Mouse (Mus musculus) layer of hippocampus, adult 18-20 months (tissue): ENCODE data around the gene Atp6v0c. TPM values are rescaled to one million over a fixed set of nuclear protein-coding genes. Genes with fewer than 3 reads are reported as not detected.
A peak's percentile ranks its signal among the peaks of the same experiment; 100 is the strongest.
"Not testable (repeated sequence)": the region's sequence is repeated elsewhere in the genome, so short reads cannot be mapped to it uniquely, and the experiment has no call there.

Experiments
- DNase-seq, 2 experiments: peaks; one replicate each; pipeline ENCODE4 v3.0.0; 2022; ENCODE audit warnings: low spot score in 2 of 2
- total RNA-seq, 2 experiments: library from RNA; stranded (reverse); gene quantifications; 2 replicates each; pipeline ENCODE4 v1.2.3; 2021

Atp6v0c gene
- total RNA-seq, 2 experiments from 2014 or later: 1,141 to 1,201 TPM

DNA sequence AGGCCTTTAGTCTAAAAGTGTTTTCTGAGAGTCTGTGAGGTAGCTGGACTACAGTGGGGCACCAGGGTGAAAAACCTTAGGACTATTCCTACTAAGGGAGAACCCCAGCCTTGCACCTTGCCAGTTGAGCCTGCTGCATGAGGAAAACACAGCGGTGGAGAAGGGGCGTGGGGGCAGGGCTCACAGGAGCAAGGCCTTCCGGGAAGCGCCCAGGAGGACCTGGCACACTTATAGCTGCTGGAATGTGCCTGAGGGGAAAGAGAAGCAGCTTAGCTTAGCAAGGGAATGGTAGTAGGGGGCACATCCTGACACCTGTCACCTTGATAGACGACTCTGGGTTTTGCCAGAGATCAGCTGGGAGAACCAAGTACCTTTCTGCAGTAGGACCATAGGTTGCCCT lies 8.0 kb downstream of the Atp6v0c start:
- DNase-seq: no peak

DNA sequence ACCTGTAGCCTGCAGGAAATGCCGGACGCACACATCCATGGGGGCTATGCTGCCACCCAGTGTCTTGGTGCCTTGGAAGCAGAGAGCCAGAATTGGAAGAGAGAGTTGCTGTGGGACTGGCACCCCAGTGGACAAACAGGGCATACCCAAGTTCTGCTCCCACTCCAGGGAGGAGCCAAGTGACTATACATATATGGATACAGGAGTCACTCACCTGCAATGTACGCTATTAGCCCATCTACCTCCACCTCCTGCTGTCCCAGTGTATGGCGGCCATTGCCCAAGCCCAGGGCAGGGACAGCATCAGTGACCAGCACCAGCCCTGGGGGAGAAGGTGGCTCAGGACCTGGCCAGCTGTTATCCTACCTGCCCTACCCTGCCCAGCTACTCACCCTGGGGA lies 12.0 kb downstream of the Atp6v0c start:
- no peak for DNase-seq

DNA sequence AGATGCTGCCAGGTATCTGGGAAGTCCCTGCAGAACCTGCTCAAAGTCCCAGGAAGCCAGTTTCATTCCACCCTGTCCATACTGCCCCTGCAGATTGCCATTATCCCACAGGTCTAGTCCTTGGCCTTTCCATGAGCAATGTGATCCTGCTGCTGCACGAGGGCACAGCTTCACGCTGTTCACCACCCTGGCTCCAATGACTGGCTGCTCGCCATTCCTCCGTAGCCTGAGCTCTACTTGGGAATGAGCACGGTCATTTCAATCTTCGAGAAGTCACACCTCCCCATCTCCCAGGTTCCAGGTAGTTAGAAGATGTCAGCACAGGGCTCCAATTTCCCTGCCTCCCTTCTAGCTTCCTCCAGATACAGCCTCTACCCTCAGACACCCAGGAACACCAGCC lies 12.4 kb downstream of the Atp6v0c start:
- DNase-seq: no peak

DNA sequence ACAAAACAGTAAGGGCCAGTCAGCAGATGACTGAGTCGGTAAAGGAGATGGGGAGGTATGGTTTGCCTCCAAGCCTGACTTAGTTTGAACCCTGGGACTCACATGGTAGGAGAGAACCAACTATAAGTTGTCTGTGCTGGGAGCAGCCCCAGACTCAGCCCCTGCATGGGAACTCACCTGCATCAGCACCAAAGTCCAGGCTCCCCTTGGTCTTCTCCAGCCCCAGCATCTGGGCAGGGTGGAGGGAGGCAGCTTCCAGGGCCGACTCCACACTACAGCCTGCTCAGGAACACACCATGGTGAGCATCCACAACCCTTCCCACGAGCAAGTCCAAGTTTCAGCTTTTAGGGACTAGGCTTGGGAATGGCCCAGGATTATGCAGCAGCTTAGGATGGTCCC lies 13.1 kb downstream of the Atp6v0c start:
- DNase-seq: no peak

DNA sequence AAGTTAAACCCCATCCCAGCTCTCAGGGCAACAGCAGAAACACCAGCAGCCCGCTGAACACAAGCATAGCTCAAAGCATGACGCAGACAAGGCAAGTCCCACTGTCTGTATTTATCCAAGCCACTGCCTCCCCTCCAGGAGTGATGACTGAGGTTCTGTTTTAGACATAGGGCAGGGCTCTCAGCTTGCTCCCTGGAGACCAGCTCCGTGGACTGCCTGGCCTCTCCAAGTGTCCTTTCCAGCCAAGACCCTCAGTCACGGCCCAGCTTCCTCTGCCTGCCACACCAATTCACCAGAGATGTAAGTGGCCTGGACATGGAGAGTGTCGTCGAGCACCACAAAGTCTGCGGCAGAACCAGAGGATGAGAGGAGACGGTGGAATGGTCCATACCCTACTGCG lies 13.8 kb downstream of the Atp6v0c start:
- no peak for DNase-seq

DNA sequence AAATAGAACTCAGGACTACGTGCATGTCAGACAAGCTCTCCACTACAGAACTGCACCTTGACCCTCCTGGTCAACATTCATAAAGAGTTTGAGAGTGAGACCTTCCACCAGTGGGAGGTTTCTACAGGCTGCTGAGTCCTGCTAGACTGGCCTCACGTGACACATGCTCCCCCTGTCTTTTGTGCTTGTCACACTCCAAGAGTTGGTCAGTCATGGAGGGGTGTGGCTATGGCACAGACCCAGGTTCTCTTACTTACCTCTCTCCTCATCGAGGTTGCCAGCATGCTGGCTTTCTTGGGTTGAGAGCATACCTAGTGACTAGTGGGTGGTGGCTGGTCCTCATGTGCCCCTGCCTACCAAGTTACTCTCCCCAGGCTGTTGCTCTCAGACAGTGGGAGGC lies 15.0 kb downstream of the Atp6v0c start:
- no peak for DNase-seq

DNA sequence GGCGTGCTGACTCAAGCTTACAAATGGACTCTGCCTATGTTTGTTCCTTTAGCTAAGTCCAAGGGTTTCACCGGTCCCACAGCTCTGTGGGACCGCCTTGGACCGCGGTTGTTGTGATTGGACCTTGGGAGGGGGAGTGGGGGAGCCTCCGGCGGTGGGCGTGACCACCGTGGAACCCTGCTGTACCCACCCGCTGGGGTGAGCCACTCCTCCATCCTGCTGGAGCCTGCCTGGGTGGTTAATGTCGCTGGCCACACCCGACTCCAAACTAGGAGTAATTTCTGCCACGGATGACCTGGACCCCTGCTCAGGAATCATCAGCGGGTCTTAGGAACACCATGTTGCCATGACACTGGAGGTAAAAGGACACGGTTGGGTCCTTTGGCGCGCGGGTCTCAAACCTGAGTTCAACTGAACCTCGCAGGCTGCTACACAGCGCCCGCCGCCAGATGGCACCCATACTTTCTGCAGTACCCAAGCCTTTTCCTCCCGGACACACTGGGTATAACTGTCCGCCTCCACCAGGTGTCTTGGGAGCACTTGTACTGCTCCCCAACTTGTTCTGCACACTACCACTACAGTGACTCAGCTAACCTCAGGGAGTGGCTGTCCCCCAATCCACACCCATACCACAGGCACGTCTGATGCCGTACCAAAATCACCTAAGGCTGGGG lies 17.5 kb downstream of the Atp6v0c start:
- DNase-seq: peak; percentile 55 to 80

DNA sequence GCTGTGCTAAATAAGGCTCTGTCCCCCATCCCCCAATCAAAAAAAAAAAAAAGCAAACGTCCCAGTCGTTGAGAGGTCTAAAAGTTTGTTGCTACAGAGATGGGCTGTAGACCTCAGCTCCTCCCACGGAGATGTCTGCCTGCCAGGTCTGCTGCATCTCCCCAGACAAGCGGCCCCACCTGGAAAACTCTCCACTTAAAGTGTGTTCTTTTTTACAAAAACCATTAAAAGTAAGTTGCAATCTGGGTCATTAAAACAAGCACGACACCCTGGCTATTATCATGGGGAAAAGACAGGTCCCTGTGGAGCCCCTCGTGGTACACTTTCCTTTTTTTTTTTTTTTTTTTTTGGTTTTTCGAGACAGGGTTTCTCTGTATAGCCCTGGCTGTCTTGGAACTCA lies 18.1 kb downstream of the Atp6v0c start:
- no peak for DNase-seq

DNA sequence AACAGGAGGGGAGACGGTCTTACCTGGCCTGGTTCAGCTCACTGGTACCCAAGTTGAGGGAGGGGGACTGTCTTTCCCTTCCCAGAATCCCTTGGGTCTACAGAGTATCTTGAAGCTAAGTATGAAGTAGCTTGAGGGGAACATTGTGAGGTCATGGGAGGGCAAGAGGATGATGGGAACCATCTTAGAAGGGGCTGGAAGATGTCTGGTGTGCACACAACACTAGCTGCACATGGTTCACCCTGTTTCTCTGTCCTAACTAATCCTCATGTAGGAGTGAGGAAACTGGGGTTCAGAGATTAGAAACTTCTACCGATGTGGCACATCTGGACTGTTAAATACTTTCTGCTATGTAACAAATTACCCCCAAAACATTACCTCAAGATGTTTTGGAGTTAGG lies 18.7 kb downstream of the Atp6v0c start, which contains the start of gene Pdpk1:
Gene Pdpk1, minus strand, starts transcription at position 101 of the 400 bp plus-strand sequence.
- DNase-seq: no peak

DNA sequence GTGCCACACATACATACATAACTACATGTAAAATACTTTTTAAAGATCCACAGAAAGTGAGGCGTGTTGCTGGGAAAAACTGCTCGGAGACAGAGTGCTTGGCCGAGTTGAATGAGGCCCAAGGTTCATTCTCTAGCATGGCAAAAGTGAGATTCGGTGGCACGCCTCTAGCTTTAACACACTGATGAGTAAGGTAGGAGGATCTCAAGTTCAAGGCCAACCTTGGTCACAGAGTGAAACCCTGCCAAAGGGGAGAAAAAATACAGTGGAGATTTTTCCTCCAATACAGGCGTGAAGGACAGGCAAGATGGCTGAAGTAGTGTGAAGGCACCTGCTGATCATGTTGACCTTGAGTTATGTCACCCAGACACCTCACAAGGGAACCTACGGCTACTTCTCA lies 20.1 kb downstream of the Atp6v0c start:
- no peak for DNase-seq

DNA sequence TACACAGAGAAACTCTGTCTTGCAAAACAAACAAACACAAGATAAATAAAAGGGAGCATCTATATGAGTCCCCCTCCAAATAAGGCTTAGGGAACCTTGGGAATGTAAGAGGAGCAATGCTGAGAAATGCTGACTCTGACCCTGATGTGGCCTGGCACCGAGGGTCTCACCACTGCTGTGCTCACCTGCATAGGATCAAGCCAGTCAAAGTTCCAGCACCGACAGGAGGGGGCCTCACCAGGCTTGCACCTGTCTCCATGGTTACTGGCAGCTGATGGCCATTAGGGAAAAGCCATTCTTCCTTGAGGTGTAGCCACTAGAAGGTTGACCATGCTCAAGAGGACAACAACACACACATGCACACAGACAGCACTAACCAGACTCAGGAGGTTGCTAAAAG lies 26.6 kb downstream of the Atp6v0c start:
- no peak for DNase-seq

DNA sequence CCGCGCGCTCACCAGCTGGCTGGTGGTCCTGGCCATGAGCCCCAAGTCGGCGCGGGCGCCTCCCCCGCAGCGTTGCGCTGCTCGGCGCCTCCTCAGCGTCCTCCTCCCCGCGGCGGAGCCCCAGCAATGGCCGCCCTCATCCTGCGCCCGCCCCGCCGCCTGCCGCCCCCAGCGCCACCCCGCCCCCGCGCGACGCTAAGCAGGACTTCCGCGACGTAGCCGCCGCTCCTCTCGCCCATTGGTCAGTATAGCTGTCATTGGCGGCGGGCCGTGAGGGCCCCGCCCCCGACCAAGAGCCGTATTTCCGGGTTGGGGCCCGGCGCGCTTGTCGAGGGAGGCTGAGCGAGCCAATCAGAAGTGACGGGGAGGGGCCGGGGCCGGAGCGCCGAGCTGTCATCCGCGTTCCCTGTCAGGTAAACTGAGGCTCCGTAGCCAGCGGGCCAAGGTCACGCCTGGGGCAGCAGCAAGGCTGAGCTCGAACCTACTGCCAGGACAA lies 28.0 kb downstream of the Atp6v0c start:
- peak; percentile 97 to 98 for DNase-seq

DNA sequence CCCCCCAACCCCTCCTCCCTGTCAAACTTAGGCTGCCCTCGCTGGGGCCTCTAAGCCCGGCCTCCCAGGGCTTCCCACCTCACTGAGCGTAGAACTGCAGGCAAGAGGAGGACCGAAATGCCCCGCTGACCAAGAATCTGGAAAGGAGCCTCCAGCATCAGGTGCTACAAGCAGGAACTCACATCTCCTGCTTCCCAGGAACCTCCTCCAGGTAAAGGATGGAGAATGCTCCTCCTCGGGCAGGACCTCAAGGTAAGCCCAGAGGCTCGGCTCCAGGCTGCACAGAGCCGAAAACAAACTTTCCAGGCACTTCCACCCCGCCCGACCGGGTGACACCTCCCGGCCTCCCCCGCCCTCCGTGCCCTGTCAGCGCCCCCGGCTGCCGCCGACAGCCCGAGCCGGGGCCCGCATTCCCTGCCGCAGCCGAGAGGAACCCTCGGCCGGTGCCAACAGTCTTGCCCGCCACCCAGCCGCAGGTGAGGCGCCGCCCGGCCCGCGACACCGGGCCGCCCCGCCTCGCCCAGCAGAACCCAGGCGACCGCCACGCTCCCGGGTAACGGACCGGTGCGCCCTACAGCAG lies 28.6 kb downstream of the Atp6v0c start:
- DNase-seq: no peak

DNA sequence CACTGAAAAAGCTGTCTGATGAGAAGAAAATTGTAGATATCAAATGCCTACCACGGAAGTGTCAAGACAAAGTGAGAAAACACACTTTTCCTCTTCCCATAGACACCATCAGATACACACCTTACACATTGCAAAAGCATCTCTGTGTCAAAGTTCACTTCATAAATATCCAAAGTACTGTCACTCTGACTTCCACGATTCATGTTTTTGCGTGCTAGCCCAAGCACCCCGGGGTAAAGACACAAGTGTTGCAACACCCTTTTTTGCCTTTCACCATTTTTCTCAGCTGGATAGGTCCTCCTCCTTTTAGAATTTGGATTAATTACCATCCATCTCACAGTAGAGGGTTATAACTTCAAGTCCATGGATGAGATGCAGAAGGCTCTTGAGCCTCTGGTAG lies 29.5 kb downstream of the Atp6v0c start:
- no peak for DNase-seq

DNA sequence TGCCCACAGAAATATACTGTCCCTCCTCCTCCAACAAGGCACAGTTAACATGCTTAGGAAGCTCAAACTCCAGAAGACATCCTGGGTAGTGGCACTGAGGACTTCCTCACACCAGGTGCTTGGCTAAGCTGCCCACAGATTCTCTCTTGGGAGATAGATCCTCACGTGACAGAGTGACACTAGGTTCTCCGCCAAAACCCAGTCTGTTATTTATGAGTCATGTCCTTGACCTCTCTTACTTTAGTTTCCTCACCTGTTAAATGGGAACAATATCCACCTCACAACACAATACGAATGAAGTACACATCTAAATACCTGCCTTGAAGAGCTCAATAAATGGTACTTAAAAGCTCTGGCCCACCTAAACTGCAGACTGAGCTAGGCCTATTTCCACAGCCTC lies 30.2 kb downstream of the Atp6v0c start:
- no peak for DNase-seq

DNA sequence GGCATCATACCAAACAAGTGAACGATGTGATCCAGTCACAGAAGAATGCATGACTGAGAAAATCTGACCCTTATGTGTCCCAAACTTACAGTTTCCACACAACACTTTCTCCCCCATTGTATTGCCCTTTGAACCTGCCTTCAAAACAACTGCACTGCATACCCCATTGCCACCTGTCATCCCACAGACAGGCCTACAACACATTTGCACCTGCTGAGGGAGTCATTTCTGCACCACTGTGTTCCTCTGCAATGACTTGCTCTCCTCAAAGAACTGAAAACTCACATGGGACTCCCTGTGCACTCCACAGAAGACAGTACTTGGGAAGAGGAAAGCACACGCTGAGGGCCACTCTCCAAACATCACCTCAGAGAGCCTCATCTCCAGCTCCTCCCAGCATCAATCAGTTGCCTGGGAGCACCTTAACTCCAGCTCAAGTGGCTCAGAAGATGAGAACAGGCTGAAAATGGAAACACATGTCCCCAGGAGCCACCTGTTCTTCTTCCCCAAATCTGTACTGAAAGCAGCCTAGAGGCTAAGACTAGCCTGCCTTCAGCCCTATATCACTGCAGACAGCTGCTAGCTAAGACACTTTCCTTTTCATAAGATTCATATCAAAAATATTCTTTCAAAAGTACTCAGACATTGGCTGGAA lies 32.1 kb downstream of the Atp6v0c start:
- no peak for DNase-seq

DNA sequence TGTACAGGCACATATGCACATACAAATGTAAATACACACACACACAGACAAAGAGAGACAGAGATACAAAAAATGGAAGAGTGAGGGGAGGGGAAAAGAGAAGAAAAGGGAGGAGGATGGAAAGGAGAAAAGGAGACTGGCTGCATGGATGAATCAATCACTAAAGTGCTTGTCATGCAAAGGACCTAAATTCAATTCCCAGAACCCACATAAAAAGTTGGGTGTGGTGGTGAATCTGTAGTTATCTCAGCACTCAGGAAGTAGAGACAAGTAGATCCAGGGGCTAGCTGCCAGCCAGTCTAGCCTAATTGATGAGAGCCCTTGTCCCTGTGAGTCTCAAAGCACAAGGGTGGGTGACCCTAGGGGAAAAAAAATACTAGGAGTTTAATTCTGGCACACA lies 35.4 kb downstream of the Atp6v0c start:
- no peak for DNase-seq

DNA sequence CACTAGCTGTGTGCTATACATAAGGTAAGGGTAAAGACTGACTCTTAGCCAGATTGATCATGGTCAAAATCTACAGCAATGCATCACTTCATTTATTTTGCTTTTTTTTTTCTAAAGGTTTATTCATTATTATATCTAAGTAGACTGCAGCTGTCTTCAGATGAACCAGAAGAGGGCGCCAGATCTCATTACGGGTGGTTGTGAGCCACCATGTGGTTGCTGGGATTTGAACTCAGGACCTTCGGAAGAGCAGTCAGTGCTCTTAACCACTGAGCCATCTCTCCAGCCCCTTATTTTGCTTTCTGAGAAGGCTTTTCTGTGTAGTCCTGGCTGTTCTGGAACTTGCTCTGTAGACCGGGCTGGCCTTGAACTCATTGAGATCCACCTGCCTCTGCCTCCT lies 36.6 kb downstream of the Atp6v0c start:
- DNase-seq: not testable (repeated sequence)

DNA sequence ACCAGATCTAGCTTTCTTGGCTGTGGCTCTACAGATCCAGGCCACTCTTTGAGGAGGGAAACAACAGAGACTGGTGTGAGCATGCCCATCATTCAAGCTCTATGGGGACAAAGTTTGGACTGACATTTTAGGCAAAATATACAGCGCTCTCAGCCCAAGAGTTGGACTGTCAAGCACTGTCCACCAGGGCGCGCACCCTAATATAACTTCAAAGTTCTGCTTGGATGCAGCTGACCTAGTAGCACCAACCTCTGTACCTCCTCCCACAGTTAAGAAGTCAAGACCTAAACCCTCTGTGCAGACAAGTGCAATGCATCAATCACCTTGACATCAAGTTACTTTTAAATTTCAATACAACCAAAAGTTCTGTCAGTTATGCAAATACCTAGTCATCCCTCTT lies 37.9 kb downstream of the Atp6v0c start:
- no peak for DNase-seq

DNA sequence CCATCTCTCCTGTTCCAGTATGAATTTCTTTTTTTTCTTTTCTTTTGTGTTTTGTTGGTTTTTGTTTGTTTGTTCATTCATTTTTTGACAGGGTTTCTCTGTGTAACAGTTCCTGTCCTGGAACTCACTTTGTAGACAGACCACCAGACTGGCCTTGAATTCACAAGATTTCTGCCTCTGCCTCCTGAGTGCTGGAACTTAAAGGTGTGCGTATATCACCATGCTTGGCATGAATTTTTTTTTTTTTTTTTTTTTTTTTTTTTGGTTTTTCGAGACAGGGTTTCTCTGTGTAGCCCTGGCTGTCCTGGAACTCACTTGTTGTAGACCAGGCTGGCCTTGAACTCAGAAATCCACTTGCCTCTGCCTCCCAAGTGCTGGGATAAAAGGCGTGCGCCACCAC lies 40.3 kb downstream of the Atp6v0c start:
- DNase-seq: not testable (repeated sequence)

DNA sequence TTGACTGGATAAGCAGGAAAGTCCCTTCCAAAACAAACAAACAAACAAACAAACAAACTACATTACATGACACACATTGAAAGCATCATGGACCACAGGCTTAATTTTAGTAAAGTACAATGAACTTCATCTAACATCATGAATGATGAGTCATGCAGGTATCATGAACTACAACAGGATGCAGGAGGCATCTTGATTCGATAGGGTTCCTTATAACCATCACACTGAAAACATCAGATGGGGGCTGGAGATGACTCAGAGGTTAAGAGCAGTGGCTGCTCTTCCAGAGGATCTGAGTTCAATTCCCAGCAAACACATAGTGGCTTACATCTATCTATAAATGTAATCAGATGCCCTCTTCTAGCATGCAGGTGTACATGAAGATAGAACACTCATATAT lies 41.9 kb downstream of the Atp6v0c start:
- no peak for DNase-seq

DNA sequence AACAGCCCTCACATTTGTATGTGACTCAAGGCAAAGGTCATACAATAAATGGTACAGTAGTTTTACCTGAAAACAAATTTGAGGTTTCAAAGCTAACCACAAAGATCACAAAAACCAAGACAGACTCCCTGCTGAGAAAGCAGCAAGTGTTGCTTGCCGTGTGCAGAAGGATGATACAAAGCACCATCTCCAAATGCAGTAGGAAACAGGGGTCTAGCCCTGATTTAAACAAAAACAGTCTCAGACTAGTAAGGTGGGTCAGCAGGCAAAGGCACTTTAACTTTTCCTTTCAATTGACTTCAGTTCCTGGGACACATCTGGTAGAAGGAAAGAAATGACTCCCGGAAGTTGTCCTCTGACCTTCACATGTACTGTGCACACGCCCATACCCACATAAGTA lies 42.7 kb downstream of the Atp6v0c start:
- no peak for DNase-seq

DNA sequence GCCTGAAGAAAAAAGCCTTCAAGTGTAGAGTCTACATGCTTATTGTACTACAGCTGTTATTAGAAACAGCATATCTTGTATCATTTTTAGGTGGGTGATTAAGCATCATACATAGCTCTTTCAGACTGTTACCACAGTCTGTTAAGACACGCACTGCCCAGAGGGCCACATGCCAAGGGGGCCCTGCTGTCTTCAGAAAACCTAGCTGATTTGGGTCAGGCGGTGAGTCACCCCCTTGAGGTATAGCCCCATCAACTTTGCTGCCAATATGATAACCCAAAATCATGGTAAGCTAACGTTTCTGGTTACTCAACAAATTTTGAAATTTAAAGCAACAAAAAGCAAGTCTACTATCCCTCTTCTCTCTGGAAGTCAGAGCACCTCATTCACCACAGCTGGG lies 50.1 kb downstream of the Atp6v0c start:
- DNase-seq: no peak
